Mouse (Mus musculus): ENCODE measurements at regions not wholly inside any gene's neighbourhood (a gene's known extent, or its start where the extent isn't known, plus 50 kb on each side); places are given as distances from the start of the nearest gene placed in this dataset.

GRCm38 (mm10) chr2:172698961-172699360 lies 149.6 kb downstream of the Tfap2c start:
- DNase-seq (ENCODE audit: low spot score in 2 of 2): no peak

GRCm38 (mm10) chr2:172699654-172700053 lies 150.3 kb downstream of the Tfap2c start:
- no peak for DNase-seq (ENCODE audit: low spot score in 2 of 2)

GRCm38 (mm10) chr2:172710641-172711040 lies 161.2 kb downstream of the Tfap2c start:
- DNase-seq (ENCODE audit: low spot score in 2 of 2): no peak

GRCm38 (mm10) chr2:172726701-172727100 lies 177.3 kb downstream of the Tfap2c start:
- no peak for DNase-seq (ENCODE audit: low spot score in 2 of 2)

GRCm38 (mm10) chr2:172727576-172727975 lies 178.2 kb downstream of the Tfap2c start:
- no peak for DNase-seq (ENCODE audit: low spot score in 2 of 2)

GRCm38 (mm10) chr2:172728240-172728821 lies 178.9 kb downstream of the Tfap2c start:
- DNase-seq (ENCODE audit: low spot score in 2 of 2): peak in 1 of 2 experiments; percentile 2

GRCm38 (mm10) chr2:172729151-172729550 lies 179.8 kb downstream of the Tfap2c start:
- no peak for DNase-seq (ENCODE audit: low spot score in 2 of 2)

- no peak for DNase-seq (ENCODE audit: low spot score in 2 of 2)
These were observed 180.3 kb downstream of the Tfap2c start for GRCm38 (mm10) chr2:172729741-172730140.

- no peak for DNase-seq (ENCODE audit: low spot score in 2 of 2)
These were observed 182.0 kb downstream of the Tfap2c start for GRCm38 (mm10) chr2:172731408-172731807.

- DNase-seq (ENCODE audit: low spot score in 2 of 2): no peak
These were observed 183.2 kb downstream of the Tfap2c start for GRCm38 (mm10) chr2:172732453-172733210.

- DNase-seq (ENCODE audit: low spot score in 2 of 2): no peak
These were observed 184.1 kb downstream of the Tfap2c start for GRCm38 (mm10) chr2:172733403-172733995.

- no peak for DNase-seq (ENCODE audit: low spot score in 2 of 2)
These were observed 186.2 kb downstream of the Tfap2c start for GRCm38 (mm10) chr2:172735621-172736020.

- no peak for DNase-seq (ENCODE audit: low spot score in 2 of 2)
These were observed 189.7 kb downstream of the Tfap2c start for GRCm38 (mm10) chr2:172739041-172739491.

GRCm38 (mm10) chr2:172739529-172739928 lies 190.1 kb downstream of the Tfap2c start:
- DNase-seq (ENCODE audit: low spot score in 2 of 2): no peak

- no peak for DNase-seq (ENCODE audit: low spot score in 2 of 2)
These were observed 188.8 kb downstream of the Bmp7 start for GRCm38 (mm10) chr2:172751364-172751763.

- DNase-seq (ENCODE audit: low spot score in 2 of 2): no peak
These were observed 184.2 kb downstream of the Bmp7 start for GRCm38 (mm10) chr2:172755686-172756471.

- no peak for DNase-seq (ENCODE audit: low spot score in 2 of 2)
These were observed 183.7 kb downstream of the Bmp7 start for GRCm38 (mm10) chr2:172756472-172756860.

GRCm38 (mm10) chr2:172758497-172758896 lies 181.6 kb downstream of the Bmp7 start:
- DNase-seq (ENCODE audit: low spot score in 2 of 2): peak in 1 of 2 experiments; percentile 18

- DNase-seq (ENCODE audit: low spot score in 2 of 2): no peak
These were observed 174.9 kb downstream of the Bmp7 start for GRCm38 (mm10) chr2:172765260-172765659.

- DNase-seq (ENCODE audit: low spot score in 2 of 2): no peak
These were observed 173.7 kb downstream of the Bmp7 start for GRCm38 (mm10) chr2:172766403-172766802.

- DNase-seq (ENCODE audit: low spot score in 2 of 2): no peak
These were observed 171.4 kb downstream of the Bmp7 start for GRCm38 (mm10) chr2:172768756-172769155.
